Mouse (Mus musculus) adrenal gland, adult 18-20 months (tissue): ENCODE results near the gene Mov10l1. TPM values are rescaled to one million over a fixed set of nuclear protein-coding genes. Genes with fewer than 3 reads are reported as not detected.

Experiments
- DNase-seq, 2 experiments: peaks; one replicate each; pipeline ENCODE4 v3.0.0; 2021 to 2022; ENCODE audit warnings: low spot score in 2 of 2
- total RNA-seq, 2 experiments: library from RNA; stranded (reverse); gene quantifications; 1 replicate in 1 of 2; 2 replicates in 1 of 2; pipeline ENCODE4 v1.2.3; 2021

Gene Mov10l1
- total RNA-seq, 2 experiments from 2014 or later: not detected

DNA sequence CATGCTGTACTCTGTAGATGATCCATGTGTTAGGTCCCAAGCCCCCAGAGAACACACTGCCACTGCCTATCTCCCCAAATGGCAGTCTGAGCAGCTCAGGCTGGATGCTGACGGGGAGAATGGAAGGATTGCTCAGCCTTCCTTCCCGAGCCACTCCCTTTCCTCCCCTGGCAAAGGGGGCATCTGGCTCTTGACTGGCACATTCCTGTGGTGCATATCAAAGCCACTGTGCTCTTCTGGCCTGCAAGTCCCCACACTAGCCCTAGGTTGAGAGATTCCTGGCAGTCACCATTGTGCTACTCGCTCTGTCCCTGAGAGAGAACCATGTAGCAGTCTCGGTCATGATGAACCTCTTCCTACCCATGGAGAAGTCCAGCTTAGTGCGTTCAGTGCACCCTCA is 25.1 kb downstream of the Mov10l1 start:
- DNase-seq: no peak

DNA sequence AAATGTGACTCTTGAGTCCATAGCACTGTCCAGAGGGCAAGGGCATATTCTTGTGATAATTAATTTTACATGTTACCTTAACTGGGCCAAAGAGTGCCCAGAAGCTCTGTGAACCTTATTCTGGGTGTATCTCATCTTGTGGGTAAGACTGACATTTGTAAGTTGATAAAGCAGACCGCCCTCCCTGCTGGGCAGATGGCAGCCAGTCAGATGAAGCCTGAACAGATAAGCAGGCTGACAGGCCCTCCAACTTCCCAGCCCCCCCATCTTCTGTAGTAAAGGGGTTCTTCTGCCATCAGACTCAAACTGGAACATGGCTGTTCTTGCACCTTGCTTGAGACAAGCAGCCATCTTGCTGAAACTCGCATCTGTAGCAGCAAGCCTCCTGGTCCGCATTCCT is 34.0 kb downstream of the Mov10l1 start:
- DNase-seq: no peak

DNA sequence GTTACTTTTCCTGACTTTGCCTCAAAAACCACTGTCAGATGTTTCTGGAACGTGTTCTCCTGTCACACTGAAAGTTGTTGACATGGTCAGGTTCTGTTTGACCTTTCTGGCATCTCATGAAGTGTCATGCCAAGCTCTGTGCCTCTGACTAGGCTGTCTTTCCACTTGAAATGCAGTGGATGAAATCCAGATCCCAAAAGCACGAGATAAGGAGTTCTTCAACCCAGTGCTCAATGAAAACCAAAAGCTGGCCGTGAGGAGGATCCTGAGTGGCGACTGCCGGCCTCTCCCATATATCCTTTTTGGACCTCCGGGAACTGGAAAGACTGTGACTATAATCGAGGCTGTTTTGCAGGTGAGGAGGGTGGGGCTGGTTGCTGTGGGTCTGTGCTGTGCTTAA is 37.4 kb downstream of the Mov10l1 start:
- no peak for DNase-seq

DNA sequence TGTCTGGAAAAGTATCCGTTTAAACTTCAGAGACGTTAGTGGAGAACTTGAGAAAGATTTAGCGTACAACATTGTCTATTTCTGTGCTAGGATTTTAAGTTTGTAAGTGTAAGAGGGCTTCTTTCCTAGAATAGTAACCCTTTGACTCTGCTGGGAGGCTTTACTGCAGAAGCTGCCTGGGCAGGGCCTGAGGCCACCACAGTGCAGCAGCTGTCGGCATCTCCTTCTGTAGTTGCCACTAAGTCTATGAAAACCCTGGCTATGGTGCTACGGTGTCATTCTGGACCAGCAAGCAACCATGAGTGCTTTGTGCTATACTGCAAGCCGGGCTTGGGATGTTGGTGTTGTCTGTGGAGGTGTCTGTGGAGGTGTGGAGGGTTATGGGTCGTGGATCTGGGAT is 37.8 kb downstream of the Mov10l1 start:
- DNase-seq: no peak

DNA sequence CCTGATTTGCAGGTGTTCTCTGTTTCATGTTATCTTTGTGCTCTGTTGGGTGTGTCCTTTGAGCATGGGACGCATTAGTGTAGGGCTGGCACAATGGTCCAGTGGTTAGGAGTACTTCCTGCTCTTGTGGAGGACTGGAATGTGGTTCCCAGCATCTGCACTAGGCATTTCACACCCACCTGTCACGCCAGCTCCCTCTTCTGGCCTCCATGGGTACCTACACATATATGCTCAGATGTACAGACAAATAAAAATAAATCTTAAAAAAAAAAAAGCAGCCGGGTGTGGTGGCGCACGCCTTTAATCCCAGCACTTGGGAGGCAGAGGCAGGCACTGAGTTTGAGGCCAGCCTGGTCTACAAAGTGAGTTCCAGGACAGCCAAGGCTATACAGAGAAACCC is 61.7 kb downstream of the Mov10l1 start:
- no peak for DNase-seq

DNA sequence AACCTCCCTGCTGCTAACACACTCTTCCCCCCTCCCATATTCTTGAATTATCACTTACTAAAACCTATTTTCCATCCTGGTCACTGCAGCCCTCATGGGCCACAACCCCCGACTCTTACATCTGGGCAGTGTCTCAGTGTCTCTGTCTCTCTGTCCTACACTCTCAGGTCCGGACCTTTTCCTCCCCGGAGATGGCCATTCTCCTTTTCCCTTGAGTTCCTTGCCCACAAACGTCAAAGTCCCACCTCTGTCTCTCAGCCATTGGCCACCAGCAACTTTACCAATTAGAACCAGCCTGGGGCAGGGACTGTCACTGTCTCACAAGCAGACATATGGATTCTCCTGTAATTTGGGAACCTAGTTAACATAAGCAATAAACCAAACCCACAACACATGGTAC is 63.6 kb downstream of the Mov10l1 start:
- no peak for DNase-seq

DNA sequence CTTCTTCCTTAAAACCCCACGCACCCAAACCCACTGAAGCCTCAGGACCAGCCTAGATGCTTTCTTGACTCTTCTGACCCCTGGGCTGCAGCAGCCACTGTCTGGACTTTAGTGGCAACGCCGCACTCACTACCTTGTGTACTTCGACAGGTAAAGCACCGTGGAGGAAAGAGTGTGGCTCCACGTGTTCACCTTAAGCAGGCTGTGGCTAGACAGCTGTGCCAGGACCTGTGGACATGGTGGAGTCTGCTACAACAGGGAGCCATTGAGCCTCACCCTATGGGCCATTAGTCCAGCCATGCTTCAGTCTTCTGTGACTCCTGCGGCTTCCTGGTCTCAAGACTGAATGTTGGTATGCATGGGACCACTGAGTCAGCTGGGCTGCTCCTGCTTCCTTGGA is 72.0 kb downstream of the Mov10l1 start:
- no peak for DNase-seq

DNA sequence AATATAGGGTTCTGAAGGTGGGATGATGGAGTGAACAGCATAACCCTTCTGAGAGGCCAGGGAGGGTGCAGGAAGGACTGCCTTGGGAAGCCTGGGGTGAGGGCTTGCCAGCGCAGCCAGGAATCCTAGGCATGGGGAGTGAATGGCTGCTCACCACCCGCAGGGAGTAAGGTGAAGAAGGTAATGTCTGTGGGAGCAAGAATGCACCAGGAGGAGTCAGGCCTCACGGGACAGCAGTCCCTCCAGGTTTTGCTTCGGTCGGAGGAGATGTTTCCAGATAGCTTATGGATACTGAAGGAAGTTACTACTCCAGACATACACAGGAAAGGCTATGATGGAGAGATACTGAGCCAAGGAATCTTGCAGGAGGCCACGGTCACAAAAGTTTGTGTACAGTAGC is 76.0 kb downstream of the Mov10l1 start:
- peak in 1 of 2 experiments; percentile 10 for DNase-seq

DNA sequence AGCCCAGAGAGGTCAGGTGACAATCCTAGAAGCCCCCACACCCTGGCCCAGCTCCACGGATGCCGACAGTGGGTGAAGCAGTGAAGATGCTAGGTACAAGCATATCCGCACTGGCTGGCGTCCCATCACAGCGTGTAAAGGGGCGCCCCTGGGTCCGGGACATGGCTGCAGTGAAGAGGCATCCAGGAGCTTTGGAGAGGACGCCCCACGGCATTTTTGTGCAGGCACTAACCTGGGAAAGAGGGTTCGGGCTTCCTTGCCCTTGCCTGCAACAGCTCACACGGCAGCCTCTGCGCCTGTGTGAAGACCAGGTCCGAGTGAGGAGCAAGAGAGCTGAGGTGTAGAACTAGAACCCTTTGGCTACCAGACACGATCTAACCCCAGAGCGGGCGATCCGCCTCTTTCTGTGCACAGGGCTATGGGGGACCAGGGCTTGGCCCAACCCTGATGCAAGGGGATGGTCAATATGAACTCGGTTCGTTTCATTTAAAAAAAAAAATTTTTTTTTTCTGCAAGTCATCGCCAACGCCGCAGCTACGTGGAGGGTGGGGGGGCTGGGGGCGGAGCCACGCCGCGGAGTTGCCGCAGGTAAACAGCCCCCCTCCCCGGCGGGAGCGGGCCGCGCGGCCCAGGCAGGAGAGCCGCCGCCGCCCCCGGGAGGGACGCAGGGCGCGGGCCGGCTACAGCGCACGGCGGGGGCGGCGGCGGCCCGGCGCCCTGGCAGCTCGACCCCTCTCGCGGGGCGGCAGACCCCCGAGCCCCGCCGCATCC is 76.6 kb downstream of the Mov10l1 start, which contains the start of gene Panx2:
Gene Panx2 (plus strand): TSS at position 574 of the 771 bp plus-strand sequence.
- peak in 1 of 2 experiments; percentile 17 for DNase-seq

DNA sequence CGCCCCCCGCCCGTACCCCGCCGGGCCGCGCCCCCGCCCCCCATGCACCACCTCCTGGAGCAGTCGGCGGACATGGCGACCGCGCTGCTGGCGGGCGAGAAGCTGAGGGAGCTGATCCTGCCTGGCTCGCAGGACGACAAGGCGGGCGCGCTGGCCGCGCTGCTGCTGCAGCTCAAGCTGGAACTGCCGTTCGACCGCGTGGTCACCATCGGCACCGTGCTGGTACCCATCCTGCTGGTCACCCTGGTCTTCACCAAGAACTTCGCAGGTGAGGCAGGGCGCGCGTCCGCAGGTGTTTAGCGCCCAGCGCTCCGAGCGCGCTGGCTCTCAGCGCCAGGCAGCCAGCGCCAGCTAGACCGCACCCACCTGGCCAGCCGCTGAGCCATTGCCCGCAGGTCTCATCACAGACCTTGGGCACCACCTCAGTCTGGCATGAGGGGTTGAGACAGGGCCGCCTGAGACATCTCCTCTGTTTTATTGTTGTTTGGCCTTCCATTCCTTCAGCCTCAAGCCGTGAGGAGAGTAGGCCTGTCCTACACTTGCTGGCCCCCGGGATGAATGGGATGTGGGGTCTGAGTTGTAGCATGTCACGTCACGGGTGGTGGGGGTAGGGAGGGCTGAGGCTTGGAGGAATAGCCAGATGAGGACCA is 77.4 kb downstream of the Mov10l1 start:
- DNase-seq: peak in 1 of 2 experiments; percentile 21

DNA sequence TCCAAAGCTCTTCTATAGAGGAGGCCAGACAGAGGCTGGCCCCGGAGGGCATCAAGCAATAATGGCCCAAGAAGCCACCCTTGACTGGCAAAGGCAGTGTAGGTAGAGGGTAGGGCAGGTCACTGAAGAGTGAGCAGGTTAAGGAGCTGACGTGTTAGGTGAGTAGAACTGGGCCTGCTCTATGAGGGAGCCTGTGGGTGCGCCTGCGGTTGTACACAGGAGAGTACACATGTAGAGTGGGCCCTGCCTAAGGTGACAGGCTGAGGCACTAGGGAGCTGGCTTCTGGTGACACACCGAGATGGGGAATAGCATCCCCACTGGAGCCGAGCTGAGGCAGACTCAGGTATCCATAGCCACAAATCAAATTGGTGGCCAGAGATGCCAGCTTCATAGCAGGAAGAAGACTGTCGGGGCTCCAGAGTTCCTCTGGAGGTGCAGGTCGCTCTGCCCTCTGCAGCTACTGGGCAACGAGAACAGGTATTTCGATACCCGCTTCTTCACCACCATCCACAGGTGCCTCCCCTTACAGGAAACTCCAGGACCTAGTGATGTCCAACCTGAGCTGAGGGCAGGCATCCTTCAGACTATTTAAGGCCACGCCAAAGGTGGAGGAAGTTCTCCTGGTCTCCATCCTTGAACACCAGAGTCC is 78.2 kb downstream of the Mov10l1 start:
- peak in 1 of 2 experiments; percentile 13 for DNase-seq

DNA sequence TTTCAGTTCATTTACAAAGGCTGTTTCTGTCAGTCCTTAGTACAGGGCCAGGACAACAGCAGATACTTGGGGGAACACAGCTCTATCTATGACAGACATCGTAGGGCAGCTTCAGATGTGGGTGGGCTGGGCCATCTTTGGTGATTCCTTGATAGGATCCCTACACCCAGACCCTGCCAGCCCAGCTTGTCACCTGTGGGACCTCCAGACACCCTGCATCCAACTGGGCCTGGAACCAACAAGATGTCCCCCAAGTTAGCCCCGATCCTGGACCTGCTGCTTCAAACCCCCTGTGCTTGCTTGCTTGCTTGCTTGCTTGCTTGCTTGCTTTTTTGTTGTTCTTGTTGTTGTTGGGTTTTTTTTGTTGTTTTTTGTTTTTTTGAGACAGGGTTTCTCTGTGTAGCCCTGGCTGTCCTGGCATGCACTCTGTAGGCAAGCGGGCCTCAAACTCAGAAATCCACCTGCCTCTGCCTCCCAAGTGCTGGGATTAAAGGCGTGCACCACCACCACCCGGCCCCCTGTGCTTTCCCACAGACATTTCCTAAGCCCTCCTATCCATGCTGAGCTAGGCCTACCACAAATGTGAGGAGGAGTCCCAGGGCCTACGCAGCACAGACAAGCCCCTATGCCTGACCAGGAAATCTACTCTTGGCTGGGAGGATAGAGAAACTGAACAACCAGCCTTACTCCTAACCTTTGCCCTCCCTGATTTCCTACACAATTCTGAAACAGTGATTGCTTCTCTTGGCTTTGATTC is 79.2 kb downstream of the Mov10l1 start:
- DNase-seq: peak in 1 of 2 experiments; percentile 11

DNA sequence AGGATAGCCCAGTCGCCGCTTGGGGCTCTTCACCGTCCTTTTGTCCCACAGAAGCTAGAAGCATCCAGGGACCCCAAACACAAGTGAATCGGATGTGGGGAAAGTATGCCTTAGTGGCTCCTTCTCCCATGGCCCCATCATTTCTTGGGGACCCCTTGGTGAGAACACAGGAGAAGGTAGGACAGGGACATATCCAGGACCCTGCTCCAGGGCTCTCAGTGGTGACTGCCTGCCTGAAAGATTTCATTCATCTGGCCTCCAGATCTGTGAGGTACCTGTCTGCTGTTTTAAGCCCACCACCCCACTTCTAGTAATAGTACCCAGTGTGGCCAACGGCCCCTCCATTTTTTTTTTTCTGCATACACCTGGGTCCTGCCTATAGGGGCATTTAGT is 79.8 kb downstream of the Mov10l1 start:
- DNase-seq: no peak

DNA sequence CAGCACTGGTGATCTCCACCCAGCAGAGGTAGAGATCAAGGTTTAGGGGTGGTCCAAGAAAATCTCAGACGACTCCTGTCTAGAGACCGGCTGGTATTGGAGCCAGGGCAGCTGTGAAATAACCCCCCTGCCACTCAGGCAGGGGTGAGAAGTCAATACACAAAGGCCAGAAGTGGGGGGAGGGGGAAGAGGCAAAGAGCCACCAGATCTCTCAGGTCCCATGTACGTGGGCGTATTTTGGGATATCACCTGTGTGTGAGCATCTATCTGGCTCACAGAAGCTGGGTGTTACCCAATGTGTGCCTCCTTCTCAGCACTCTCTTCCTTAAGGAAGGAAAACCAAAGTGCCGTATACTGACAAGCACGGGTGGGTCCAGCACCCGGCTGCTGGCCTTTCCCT is 80.3 kb downstream of the Mov10l1 start:
- DNase-seq: no peak

DNA sequence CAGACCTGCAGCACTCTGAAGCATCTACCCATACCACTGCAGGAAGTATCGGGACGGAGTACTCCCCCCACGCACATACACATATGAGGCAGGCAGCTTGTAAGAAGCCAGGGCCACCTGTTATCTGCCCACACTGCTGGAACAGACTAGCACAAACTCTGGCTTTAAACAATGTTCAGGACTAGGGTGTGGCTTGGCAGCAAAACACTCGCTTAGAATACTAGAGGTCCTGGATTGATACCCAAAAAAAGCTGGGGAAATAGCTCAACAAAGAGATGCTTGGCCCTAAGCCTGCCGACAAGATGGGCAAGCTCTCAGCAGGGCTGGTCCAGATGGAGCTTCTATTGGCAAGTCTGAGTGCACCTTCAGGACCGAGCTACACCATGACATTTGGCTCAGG is 80.8 kb downstream of the Mov10l1 start:
- DNase-seq: no peak

DNA sequence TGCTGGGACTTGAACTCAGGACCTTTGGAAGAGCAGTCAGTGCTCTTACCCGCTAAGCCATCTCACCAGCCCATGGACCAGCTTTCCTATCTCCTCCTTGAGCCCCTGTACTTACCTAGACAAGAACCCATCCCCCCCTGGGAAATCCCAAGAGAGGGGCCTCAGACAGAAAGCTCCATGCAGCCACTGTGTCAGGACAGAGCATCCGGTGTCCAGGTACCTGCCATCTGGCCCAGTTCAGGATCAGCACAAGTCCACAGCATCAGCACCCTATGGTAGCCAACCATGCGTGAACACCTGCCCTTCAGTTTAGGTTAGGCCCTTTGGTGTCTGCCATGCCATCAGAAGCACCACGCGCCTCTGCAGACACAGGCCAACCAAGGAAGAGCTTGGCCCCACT is 82.2 kb downstream of the Mov10l1 start:
- DNase-seq: peak in 1 of 2 experiments; percentile 6

DNA sequence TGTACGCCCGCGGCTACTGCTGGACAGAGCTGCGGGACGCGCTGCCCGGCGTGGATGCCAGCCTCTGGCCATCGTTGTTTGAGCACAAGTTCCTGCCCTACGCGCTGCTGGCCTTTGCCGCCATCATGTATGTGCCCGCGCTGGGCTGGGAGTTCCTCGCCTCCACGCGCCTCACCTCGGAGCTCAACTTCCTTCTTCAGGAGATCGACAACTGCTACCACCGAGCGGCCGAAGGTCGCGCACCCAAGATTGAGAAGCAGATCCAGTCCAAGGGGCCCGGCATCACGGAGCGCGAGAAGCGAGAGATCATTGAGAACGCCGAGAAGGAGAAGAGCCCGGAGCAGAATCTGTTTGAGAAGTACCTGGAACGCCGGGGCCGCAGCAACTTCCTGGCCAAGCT is 84.9 kb downstream of the Mov10l1 start:
- DNase-seq: no peak

DNA sequence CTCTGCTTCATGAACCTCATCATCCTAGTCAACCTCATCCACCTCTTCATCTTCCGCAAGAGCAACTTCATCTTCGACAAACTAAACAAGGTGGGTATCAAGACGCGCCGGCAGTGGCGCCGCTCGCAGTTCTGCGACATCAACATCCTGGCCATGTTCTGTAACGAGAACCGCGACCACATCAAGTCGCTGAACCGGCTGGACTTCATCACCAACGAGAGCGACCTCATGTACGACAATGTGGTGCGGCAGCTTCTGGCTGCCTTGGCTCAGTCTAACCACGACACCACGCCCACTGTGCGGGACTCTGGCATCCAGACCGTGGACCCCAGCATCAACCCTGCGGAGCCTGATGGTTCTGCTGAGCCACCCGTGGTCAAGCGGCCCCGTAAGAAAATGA is 85.5 kb downstream of the Mov10l1 start:
- DNase-seq: no peak

DNA sequence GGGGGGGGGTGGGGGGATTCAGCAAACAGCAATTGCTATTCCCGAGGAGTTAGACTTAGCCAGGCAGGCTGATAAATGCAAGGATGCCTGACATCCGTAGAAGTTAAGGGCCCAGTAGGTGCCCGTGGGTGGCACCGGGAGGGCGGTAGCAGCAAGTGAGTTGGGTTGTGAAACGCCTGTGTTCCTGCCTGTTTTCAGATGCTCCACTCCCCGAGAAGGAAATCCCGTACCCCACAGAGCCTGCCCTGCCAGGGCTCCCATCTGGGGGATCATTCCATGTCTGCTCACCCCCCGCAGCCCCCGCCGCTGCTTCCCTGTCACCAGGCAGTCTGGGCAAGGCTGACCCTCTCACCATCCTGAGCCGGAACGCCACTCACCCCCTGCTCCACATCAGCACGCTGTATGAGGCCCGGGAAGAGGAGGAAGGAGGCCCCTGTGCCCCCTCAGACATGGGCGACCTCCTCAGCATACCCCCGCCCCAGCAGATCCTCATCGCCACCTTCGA is 86.7 kb downstream of the Mov10l1 start:
- DNase-seq: no peak

DNA sequence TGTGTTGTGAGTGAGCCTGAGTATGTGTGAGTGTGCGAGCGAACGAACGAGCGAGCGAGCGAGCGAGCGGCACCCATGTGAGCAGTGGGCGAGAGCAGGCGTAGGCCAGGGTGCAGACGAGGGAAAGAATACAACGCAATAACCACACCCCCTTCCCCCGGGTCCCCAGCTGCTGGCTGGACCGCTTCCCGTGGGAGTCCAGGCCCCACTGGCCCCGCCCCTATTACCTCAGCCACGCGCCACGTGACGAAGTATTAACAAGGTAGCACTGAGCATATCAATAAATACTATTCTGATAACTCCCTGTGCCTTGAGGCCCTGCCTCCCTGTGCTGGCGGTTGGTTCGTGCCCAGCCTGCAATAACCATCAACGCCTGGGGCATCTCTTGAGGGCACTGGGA is 87.9 kb downstream of the Mov10l1 start:
- no peak for DNase-seq

DNA sequence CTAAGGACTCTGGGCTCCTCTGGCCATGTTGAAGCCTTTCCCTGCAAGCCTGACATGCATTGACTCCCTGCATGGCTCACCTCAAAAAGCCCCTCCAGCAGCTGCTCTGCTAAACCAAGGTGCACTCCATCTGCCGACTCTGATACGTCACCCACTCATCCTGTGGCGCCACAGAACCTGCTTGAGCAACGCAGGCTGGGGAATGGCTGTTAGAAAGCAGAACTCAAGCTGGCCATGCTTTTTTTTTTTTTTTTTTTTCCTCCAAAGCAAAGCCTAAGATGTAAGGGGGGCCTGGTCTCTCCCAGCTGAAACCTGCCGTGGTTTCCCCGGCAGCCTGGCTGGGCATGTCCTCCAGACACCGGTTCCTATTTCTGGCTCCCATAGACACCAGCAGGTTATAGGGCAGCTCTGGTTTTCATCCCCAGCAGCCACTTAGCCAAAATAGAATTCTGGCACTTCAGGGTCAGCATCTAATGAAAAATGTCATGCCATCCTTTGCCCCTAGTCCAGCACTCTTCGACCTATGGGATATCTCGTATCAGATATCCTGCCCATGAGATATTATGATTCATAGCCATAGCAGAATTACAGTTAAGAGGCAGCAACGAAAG is 91.4 kb downstream of the Mov10l1 start:
- no peak for DNase-seq
